Mouse (Mus musculus) layer of hippocampus, adult 9-11 months (tissue): ENCODE results near the gene Zfp445.
"Not testable (repeated sequence)": the region's sequence is repeated elsewhere in the genome, so short reads cannot be mapped to it uniquely, and the experiment has no call there.

Source experiments
- DNase-seq: peaks from one replicate; pipeline ENCODE4 v3.0.0; 2022

Zfp445 gene

GRCm38 (mm10) chr9:122865697-122866166 lies at the start of gene Zfp445:
TSS of gene Zfp445 (minus strand) at chr9:122866006.
- DNase-seq: peak; percentile 83

GRCm38 (mm10) chr9:122902717-122903535 lies 37.1 kb upstream of the Zfp445 start:
- DNase-seq: peak; percentile 28

- DNase-seq: no peak
These were observed 35.2 kb upstream of the Zfp445 start for GRCm38 (mm10) chr9:122901047-122901446.

- peak; percentile 57 for DNase-seq
These were observed 20.8 kb upstream of the Zfp445 start for GRCm38 (mm10) chr9:122886372-122887179.

GRCm38 (mm10) chr9:122885385-122885784 lies 19.6 kb upstream of the Zfp445 start, which contains the start of gene Zkscan7:
TSS of gene Zkscan7 (plus strand) at chr9:122885685.
- no peak for DNase-seq

- no peak for DNase-seq
These were observed 9.3 kb upstream of the Zfp445 start for GRCm38 (mm10) chr9:122875145-122875544.

GRCm38 (mm10) chr9:122874653-122875052 lies 8.8 kb upstream of the Zfp445 start:
- no peak for DNase-seq

- no peak for DNase-seq
These were observed 6.8 kb upstream of the Zfp445 start for GRCm38 (mm10) chr9:122872595-122872994.

- no peak for DNase-seq
These were observed 386 bp upstream of the Zfp445 start for GRCm38 (mm10) chr9:122866192-122866591.

- no peak for DNase-seq
These were observed 958 bp downstream of the Zfp445 start for GRCm38 (mm10) chr9:122864848-122865247.

- no peak for DNase-seq
These were observed 2.1 kb downstream of the Zfp445 start for GRCm38 (mm10) chr9:122863731-122864130.

- no peak for DNase-seq
These were observed 5.1 kb downstream of the Zfp445 start for GRCm38 (mm10) chr9:122860752-122861151.

GRCm38 (mm10) chr9:122856716-122857115 lies 9.1 kb downstream of the Zfp445 start:
- DNase-seq: no peak

- no peak for DNase-seq
These were observed 10.2 kb downstream of the Zfp445 start for GRCm38 (mm10) chr9:122855617-122856016.

- DNase-seq: not testable (repeated sequence)
These were observed 10.7 kb downstream of the Zfp445 start for GRCm38 (mm10) chr9:122855141-122855540.

GRCm38 (mm10) chr9:122854526-122854925 lies 11.3 kb downstream of the Zfp445 start:
- DNase-seq: no peak

- not testable (repeated sequence) for DNase-seq
These were observed 17.9 kb downstream of the Zfp445 start for GRCm38 (mm10) chr9:122847811-122848311.

- DNase-seq: peak; percentile 72
These were observed 19.6 kb downstream of the Zfp445 start for GRCm38 (mm10) chr9:122846156-122846555.

GRCm38 (mm10) chr9:122845621-122846020 lies 20.2 kb downstream of the Zfp445 start:
- no peak for DNase-seq

GRCm38 (mm10) chr9:122843760-122844159 lies 22.0 kb downstream of the Zfp445 start, which contains the start of gene Gm35549:
TSS of gene Gm35549 (minus strand) at chr9:122844035.
- DNase-seq: no peak

GRCm38 (mm10) chr9:122837680-122838079 lies 28.1 kb downstream of the Zfp445 start:
- DNase-seq: no peak

- DNase-seq: no peak
These were observed 28.6 kb downstream of the Zfp445 start for GRCm38 (mm10) chr9:122837216-122837615.

GRCm38 (mm10) chr9:122836790-122837189 lies 29.0 kb downstream of the Zfp445 start:
- DNase-seq: peak; percentile 59
